ENCODE assay signal across 8 mouse cellular contexts in genomic region chr17:17624421-17624956, GRCm38 (mm10). TPM values are rescaled to one million over a fixed set of nuclear protein-coding genes. Genes with fewer than 3 reads are reported as not detected.
DNase-seq lines count a peak whose midpoint lies in the region; ATAC-seq lines count a peak whose summit lies in the region.

No protein-coding gene starts in this region.

- H3K9ac ChIP-seq in heart, embryonic 13.5 days = peak overlapping the region; percentile 94
- H3K9ac ChIP-seq in liver, embryonic 12.5 days = peak overlapping the region; percentile 94
- H3K9ac ChIP-seq in stomach, embryonic 15.5 days = peak overlapping the region; percentile 98

- peak; percentile 98 for DNase-seq in CD4-positive, CD25-positive, alpha-beta regulatory T cell, adult 2 months (ENCODE audit: low read depth, low spot score)
- DNase-seq in fat pad, adult 2 months (ENCODE audit: extremely low read depth, low read depth, low spot score) = peak; percentile 61
- DNase-seq in kidney, postnatal 10 days = peak; percentile 95
- peak; percentile 97 to 98 for DNase-seq in natural killer cell, adult 2 months (ENCODE audit: low spot score in 2 of 2)

- 0 out of 2 replicates have a peak, but pooled peaks cover 4% of the 10 kb centered on the region for H3K36me3 ChIP-seq in heart, embryonic 13.5 days
- no peaks in the 10 kb centered on the region for H3K36me3 ChIP-seq in liver, embryonic 12.5 days
- no peaks in the 10 kb centered on the region for H3K36me3 ChIP-seq in stomach, embryonic 15.5 days

- peaks cover 4% of the 10 kb centered on the region; the same call in 1 of the 2 replicates for H3K9me3 ChIP-seq in heart, embryonic 13.5 days
- peaks cover 3% of the 10 kb centered on the region; the same call in 1 of the 2 replicates for H3K9me3 ChIP-seq in liver, embryonic 12.5 days (replicated peaks)
- no peaks in the 10 kb centered on the region for H3K9me3 ChIP-seq in stomach, embryonic 15.5 days

- WGBS in heart, embryonic 13.5 days = under 1% methylated on average over 47 of the region's 51 CpGs
- under 1% methylated on average over 51 of the region's 51 CpGs for whole genome bisulfite sequencing in liver, embryonic 12.5 days (ENCODE audit: insufficient replicate concordance)
- WGBS in stomach, embryonic 15.5 days = under 1% methylated on average over 51 of the region's 51 CpGs

- peak overlapping the region; percentile 98 for H3K27ac ChIP-seq in brown adipose tissue, adult 24 weeks (replicated peaks; ENCODE audit: low read depth, low read length)
- peak overlapping the region; percentile 99 for H3K27ac ChIP-seq in heart, embryonic 13.5 days (replicated peaks)
- peak overlapping the region; percentile 99 for H3K27ac ChIP-seq in liver, embryonic 12.5 days
- peak overlapping the region; percentile 100 for H3K27ac ChIP-seq in stomach, embryonic 15.5 days

- peak; percentile 97 for ATAC-seq in heart, embryonic 13.5 days (ENCODE audit: extremely low read depth, insufficient number of reproducible peaks, low FRiP score, low TSS enrichment)
- peak; percentile 94 for ATAC-seq in liver, embryonic 12.5 days
- ATAC-seq in stomach, embryonic 15.5 days (ENCODE audit: insufficient read depth, low FRiP score, low read depth) = peak; percentile 97

- 0 out of 2 replicates have a peak, but pooled peaks cover 2% of the 10 kb centered on the region for H3K4me1 ChIP-seq in brown adipose tissue, adult 24 weeks (ENCODE audit: control insufficient read depth, insufficient read depth, insufficient read length, low read length)
- H3K4me1 ChIP-seq in heart, embryonic 13.5 days = peaks cover 31% of the 10 kb centered on the region
- H3K4me1 ChIP-seq in liver, embryonic 12.5 days = peaks cover 27% of the 10 kb centered on the region
- peaks cover 6% of the 10 kb centered on the region; the same call in 1 of the 2 replicates for H3K4me1 ChIP-seq in stomach, embryonic 15.5 days

- peak overlapping the region; percentile 82 for H3K4me2 ChIP-seq in heart, embryonic 13.5 days
- H3K4me2 ChIP-seq in liver, embryonic 12.5 days = peak overlapping the region; percentile 96
- H3K4me2 ChIP-seq in stomach, embryonic 15.5 days = peak overlapping the region; percentile 63

- peak overlapping the region; percentile 91 for H3K4me3 ChIP-seq in brown adipose tissue, adult 24 weeks (ENCODE audit: insufficient read depth, low read depth, low read length)
- peak overlapping the region; percentile 99 for H3K4me3 ChIP-seq in heart, embryonic 13.5 days
- H3K4me3 ChIP-seq in liver, embryonic 12.5 days = peak overlapping the region; percentile 98
- peak overlapping the region; percentile 92 for H3K4me3 ChIP-seq in stomach, embryonic 15.5 days (replicated peaks)

- no peaks in the 10 kb centered on the region for H3K27me3 ChIP-seq in heart, embryonic 13.5 days (replicated peaks)
- no peaks in the 10 kb centered on the region for H3K27me3 ChIP-seq in liver, embryonic 12.5 days (replicated peaks)
- no peaks in the 10 kb centered on the region for H3K27me3 ChIP-seq in stomach, embryonic 15.5 days (replicated peaks)

RNA-seq across cellular contexts. Expression of gene Lnpep, which starts 0.4 kb away (rescaled TPM):
- polyA plus RNA-seq in brown adipose tissue, adult 24 weeks (2012; ENCODE audit: insufficient read depth, insufficient read length, missing spikeins) = 23.2 and 29.8 TPM in 2 replicates
- polyA plus RNA-seq in heart, embryonic 13.5 days (2015; fragmentation: Nextera tagmentation; extraction: Ambion mirVana) = 8.7 and 9.6 TPM in 2 replicates
- 3.8 and 4.2 TPM in 2 replicates for polyA plus RNA-seq in liver, embryonic 12.5 days (2016; fragmentation: Nextera tagmentation; extraction: Ambion mirVana)
- polyA plus RNA-seq in stomach, embryonic 15.5 days (2015; fragmentation: Nextera tagmentation; extraction: Ambion mirVana) = 8.9 and 9.2 TPM in 2 replicates

Comparison
In these comparisons a context has a peak if more than half of its experiments do, and no peak if none do; other contexts are left out.
1. Peak in every context shown above with its lines: DNase-seq, ATAC-seq, H3K4me3 ChIP-seq and H3K27ac ChIP-seq.